Mouse (Mus musculus) ES-E14 (cell line): Measurements from ENCODE around the gene Zfp90. TPM values are rescaled to one million over a fixed set of nuclear protein-coding genes. Genes with fewer than 3 reads are reported as not detected.

Source experiments
- DNase-seq: peaks from one replicate; pipeline ENCODE4 v3.0.0-alpha.2; 2013; ENCODE audit warnings: low read depth, low spot score
- H3K27ac ChIP-seq: 2 replicates; pipeline ENCODE4 v1.5.1; 2012; ENCODE audit warnings: low read depth, mild to moderate bottlenecking, low read length, moderate library complexity, mixed read lengths; ENCODE audit not compliant: poor library complexity, insufficient read depth, severe bottlenecking
- H3K36me3 ChIP-seq: 2 replicates; pipeline ENCODE4 v1.6.1; 2012; ENCODE audit warnings: mild to moderate bottlenecking, low read length, moderate library complexity, mixed read lengths; ENCODE audit not compliant: control insufficient read depth, poor library complexity, insufficient read depth, severe bottlenecking
- H3K4me1 ChIP-seq, 2 experiments: fragments of 150-350 bp in 1 of 2; sonication (generic) in 1 of 2; 2 replicates each; pipeline ENCODE4 v1.6.1; 2012; ENCODE audit warnings: low read length in 2 of 2, mild to moderate bottlenecking in 1 of 2, mixed read lengths in 1 of 2; ENCODE audit not compliant: control insufficient read depth in 2 of 2, insufficient read depth in 2 of 2, poor library complexity in 1 of 2
- H3K4me3 ChIP-seq, 2 experiments: fragments of 150-350 bp in 1 of 2; sonication (generic) in 1 of 2; 2 replicates each; pipeline ENCODE4 v1.5.1; 2012; ENCODE audit warnings: low read length in 2 of 2, low read depth in 1 of 2, mild to moderate bottlenecking in 1 of 2, mixed read lengths in 1 of 2; ENCODE audit not compliant: insufficient read depth in 1 of 2, poor library complexity in 1 of 2, severe bottlenecking in 1 of 2
- H3K9ac ChIP-seq: 2 replicates; pipeline ENCODE4 v1.6.1; 2012; ENCODE audit warnings: low read depth, mild to moderate bottlenecking, low read length, mixed read lengths; ENCODE audit not compliant: poor library complexity, insufficient read depth, severe bottlenecking
- H3K9me3 ChIP-seq: fragments of 150-350 bp; sonication (generic); 2 replicates; pipeline ENCODE4 v1.6.1; 2012; ENCODE audit warnings: low read depth, mild to moderate bottlenecking, low read length; ENCODE audit not compliant: control insufficient read depth, insufficient read depth
- CHD2 ChIP-seq: IDR thresholded peaks from 2 replicates; pipeline ENCODE4 v1.6.1; 2014; ENCODE audit warnings: mild to moderate bottlenecking, low read depth, low read length, inconsistent platforms
- HCFC1 ChIP-seq: IDR thresholded peaks from 2 replicates; pipeline ENCODE4 v1.6.1; 2012; ENCODE audit warnings: low read length, inconsistent platforms, borderline replicate concordance; ENCODE audit not compliant: insufficient read depth
- MAFK ChIP-seq: IDR thresholded peaks from 2 replicates; pipeline ENCODE4 v1.6.1; 2014; ENCODE audit warnings: mild to moderate bottlenecking, low read depth, low read length, inconsistent platforms; ENCODE audit not compliant: insufficient read depth
- ZC3H11A ChIP-seq: IDR thresholded peaks from 2 replicates; pipeline ENCODE4 v1.6.1; 2012; ENCODE audit warnings: low read depth, mild to moderate bottlenecking, inconsistent platforms, low read length, borderline replicate concordance
- ZNF384 ChIP-seq: IDR thresholded peaks from 2 replicates; pipeline ENCODE4 v1.6.1; 2012; ENCODE audit warnings: low read depth, low read length, inconsistent platforms
- in situ Hi-C, 2 experiments: fragments of 600-800 bp; cut with MboI; formaldehyde crosslinking; loops; one replicate each; pipeline ENCODE4 v1.15.1; 2025; ENCODE audit warnings: low sequenced_read_pairs in 2 of 2, inconsistent platforms in 1 of 2; ENCODE audit not compliant: unreplicated experiment in 2 of 2
- total RNA-seq: library from RNA; depleted of rRNA; stranded (reverse); fragments of 300-350 nt; gene quantifications from 2 replicates; pipeline ENCODE4 v1.2.3, GENCODE M21; 2012

Gene Zfp90
- total RNA-seq, 1 experiment: 6.0 TPM

DNA sequence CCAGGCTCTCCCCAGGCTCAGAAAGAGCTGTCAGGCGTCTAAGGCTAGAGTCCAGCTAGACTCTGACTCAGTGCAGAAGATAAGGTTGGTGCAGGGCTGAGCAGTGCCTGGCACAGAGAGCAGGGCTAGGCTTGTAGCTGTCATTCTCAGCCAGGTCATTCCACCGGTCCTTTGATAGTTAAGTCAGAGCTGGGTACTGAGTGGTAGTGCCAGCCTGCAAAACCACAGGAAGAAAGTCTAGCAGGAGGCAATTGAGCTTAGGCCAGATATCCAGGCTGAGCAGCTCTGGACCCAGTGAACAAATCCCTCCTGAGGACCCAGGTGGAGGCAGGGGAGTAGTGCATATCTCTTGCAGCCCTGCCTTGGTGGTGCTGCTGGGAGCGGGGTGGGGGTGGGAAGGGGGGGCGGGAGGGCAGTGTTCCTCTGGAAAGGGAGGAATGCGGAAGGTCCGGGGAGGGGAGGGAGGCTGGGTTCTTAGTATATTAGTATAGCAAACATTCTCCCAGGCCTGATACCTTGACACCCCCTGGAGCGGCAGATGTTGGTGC lies 36.6 kb upstream of the Zfp90 start:
- no peak overlapping the region for H3K4me3 ChIP-seq
- TF ChIP-seq ZNF384 (no peak), MAFK (no peak), HCFC1 (no peak), ZC3H11A (no peak)
- DNase-seq: no peak
- H3K4me1 ChIP-seq: no peaks in the 10 kb centered on the region
- no peak overlapping the region for H3K9ac ChIP-seq
- in situ Hi-C loops: no loop called here
- H3K27ac ChIP-seq: no peak overlapping the region
- H3K9me3 ChIP-seq: no peaks in the 10 kb centered on the region
- no peaks in the 10 kb centered on the region for H3K36me3 ChIP-seq

DNA sequence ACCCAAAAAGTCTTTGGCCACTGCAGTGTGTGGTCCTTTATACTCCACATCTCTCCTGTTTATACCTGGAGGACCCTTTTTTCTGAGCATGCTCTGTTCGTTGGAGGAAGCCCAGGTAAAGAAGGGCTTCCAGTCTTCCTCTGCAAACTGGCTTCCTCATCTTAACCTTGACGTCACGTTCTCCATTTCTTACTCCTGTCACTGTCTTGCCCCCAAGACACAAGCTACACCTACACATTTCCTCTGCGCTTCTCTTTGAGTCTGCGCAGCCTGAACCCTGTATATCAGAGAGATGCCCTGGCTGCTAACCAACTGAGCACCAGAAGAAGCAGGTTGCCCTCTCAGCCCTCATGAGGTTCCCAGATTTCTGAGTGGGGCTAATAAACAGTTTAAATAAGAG lies 35.8 kb upstream of the Zfp90 start:
- TF ChIP-seq ZC3H11A (no peak), MAFK (no peak), HCFC1 (no peak), ZNF384 (no peak), CHD2 (no peak)
- H3K27ac ChIP-seq: no peak overlapping the region
- no peak overlapping the region for H3K9ac ChIP-seq
- no peak overlapping the region for H3K4me3 ChIP-seq
- no peaks in the 10 kb centered on the region for H3K9me3 ChIP-seq
- no peaks in the 10 kb centered on the region for H3K4me1 ChIP-seq
- H3K36me3 ChIP-seq: no peaks in the 10 kb centered on the region
- no peak for DNase-seq
- in situ Hi-C loops: no loop called here

DNA sequence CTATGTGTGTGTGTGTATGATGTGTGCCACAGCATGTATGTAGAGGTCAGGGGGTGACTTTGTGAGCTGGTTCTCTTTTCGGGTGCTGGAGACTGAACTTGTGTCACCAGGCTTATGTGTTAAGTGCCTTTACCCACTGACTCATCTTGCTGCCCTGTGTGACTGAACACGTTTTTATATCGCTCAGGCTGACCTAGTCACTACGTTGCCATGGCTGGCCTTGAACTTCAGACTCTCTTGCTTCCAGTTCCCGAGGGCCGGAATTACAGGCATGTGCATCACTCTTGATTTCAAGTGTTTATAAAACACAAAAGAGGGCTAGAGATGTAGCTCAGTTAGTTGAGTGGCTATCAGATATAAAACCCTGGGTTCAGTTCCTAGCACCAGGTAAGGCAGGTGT lies 34.1 kb upstream of the Zfp90 start:
- no peak for DNase-seq
- no peak for TF ChIP-seq ZNF384
- no peak for TF ChIP-seq MAFK
- TF ChIP-seq HCFC1: no peak
- TF ChIP-seq CHD2: no peak
- no peak for TF ChIP-seq ZC3H11A
- in situ Hi-C loops: no loop called here
- Histone ChIP-seq H3K4me3 (no peak overlapping the region), H3K9me3 (no peaks in the 10 kb centered on the region), H3K27ac (no peak overlapping the region), H3K36me3 (no peaks in the 10 kb centered on the region), H3K4me1 (no peaks in the 10 kb centered on the region), H3K9ac (no peak overlapping the region)

- TF ChIP-seq MAFK: no peak
- no peak for TF ChIP-seq CHD2
- TF ChIP-seq ZNF384: no peak
- no peak for TF ChIP-seq ZC3H11A
- no peak for TF ChIP-seq HCFC1
These were observed 27.2 kb upstream of the Zfp90 start for GRCm38 (mm10) chr8:106387801-106388415.

DNA sequence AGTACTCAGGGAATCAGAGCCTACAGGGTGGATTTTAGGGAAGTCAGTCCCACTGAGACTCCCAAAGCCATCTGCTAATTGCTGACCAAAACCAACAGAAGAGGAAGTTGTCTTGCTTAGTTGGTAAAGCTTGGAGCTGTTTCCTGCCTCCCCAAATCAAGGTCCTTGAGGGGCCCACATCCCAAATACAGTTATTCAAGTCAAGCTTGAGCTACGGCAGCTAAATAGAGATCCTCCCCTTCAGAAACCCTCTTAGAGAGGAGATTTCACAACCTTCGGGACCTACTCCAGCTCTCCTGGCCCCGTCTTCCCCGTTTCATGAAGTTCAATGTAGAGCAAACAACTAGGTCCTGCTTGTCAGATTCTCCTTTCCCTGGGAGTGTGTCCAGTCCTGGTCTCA lies 20.6 kb upstream of the Zfp90 start:
- in situ Hi-C loops: no loop called here
- no peak for DNase-seq
- TF ChIP-seq ZNF384: no peak
- TF ChIP-seq ZC3H11A: no peak
- TF ChIP-seq HCFC1: no peak
- no peak for TF ChIP-seq MAFK
- no peak for TF ChIP-seq CHD2
- H3K4me1 ChIP-seq: no peaks in the 10 kb centered on the region
- H3K36me3 ChIP-seq: no peaks in the 10 kb centered on the region
- H3K9ac ChIP-seq: no peak overlapping the region
- H3K27ac ChIP-seq: no peak overlapping the region
- H3K9me3 ChIP-seq: no peaks in the 10 kb centered on the region
- H3K4me3 ChIP-seq: no peak overlapping the region

More at GRCm38 (mm10) chr8:106387801-106388415, 27.2 kb upstream of the Zfp90 start:
- Histone ChIP-seq H3K27ac (no peak overlapping the region), H3K4me3 (no peak overlapping the region), H3K4me1 (no peaks in the 10 kb centered on the region), H3K36me3 (no peaks in the 10 kb centered on the region), H3K9me3 (no peaks in the 10 kb centered on the region), H3K9ac (no peak overlapping the region)
- in situ Hi-C loops: no loop called here
- no peak for DNase-seq
